Mouse (Mus musculus) intestine, embryonic 15.5 days (tissue): ENCODE data around the gene Sass6. TPM values are rescaled to one million over a fixed set of nuclear protein-coding genes. Genes with fewer than 3 reads are reported as not detected.
A peak's percentile ranks its signal among the peaks of the same experiment; 100 is the strongest.
"Not testable (repeated sequence)": the region's sequence is repeated elsewhere in the genome, so short reads cannot be mapped to it uniquely, and the experiment has no call there.

Experiments
- ATAC-seq: fragments of 200-750 bp; cut with Nextera tagmentation; 2 replicates; pipeline ENCODE4 v1.8.0; 2017; ENCODE audit warnings: moderate TSS enrichment, moderate library complexity
- H3K27ac ChIP-seq: fragments of 300-500 bp; sonication (generic); 2 replicates; pipeline ENCODE4 v1.5.1; 2015; ENCODE audit warnings: mild to moderate bottlenecking, inconsistent platforms
- H3K27me3 ChIP-seq: fragments of 300-500 bp; sonication (generic); replicated peaks from 2 replicates; pipeline ENCODE4 v1.6.1; 2015; ENCODE audit warnings: inconsistent platforms
- H3K36me3 ChIP-seq: fragments of 300-500 bp; sonication (generic); 2 replicates; pipeline ENCODE4 v1.6.1; 2015; ENCODE audit warnings: inconsistent platforms
- H3K4me1 ChIP-seq: fragments of 300-500 bp; sonication (generic); replicated peaks from 2 replicates; pipeline ENCODE4 v1.6.1; 2015; ENCODE audit warnings: inconsistent platforms
- H3K4me2 ChIP-seq: fragments of 300-500 bp; sonication (generic); replicated peaks from 2 replicates; pipeline ENCODE4 v1.6.1; 2015; ENCODE audit warnings: mild to moderate bottlenecking, inconsistent platforms
- H3K4me3 ChIP-seq: fragments of 300-500 bp; sonication (generic); replicated peaks from 2 replicates; pipeline ENCODE4 v1.5.1; 2015; ENCODE audit warnings: inconsistent platforms
- H3K9ac ChIP-seq: fragments of 300-500 bp; sonication (generic); 2 replicates; pipeline ENCODE4 v1.6.1; 2015; ENCODE audit warnings: inconsistent platforms
- H3K9me3 ChIP-seq: fragments of 300-500 bp; sonication (generic); 2 replicates; pipeline ENCODE4 v1.6.1; 2016; ENCODE audit warnings: inconsistent platforms
- WGBS: fragments of 180-500 bp; shearing (Covaris S2); methylation state at CpG from one replicate; pipeline ENCODE4 v1.1.7; 2015; 5-methylcytosine and 5-hydroxymethylcytosine counted together
- polyA plus RNA-seq: library from polyadenylated mRNA; unstranded; fragments of >200 nt; fragmentation: Nextera tagmentation; extraction: Ambion mirVana; gene quantifications from 2 replicates; pipeline ENCODE4 v1.2.1, GENCODE M21; 2015

Gene Sass6
- polyA plus RNA-seq, 1 experiment from 2014 or later: 20.1 TPM

GRCm38 (mm10) chr3:116635799-116636198 is 41.0 kb downstream of the Sass6 start:
- Histone ChIP-seq H3K27ac (no peak overlapping the region), H3K36me3 (peaks cover 18% of the 10 kb centered on the region), H3K9me3 (no peaks in the 10 kb centered on the region), H3K4me2 (no peak overlapping the region), H3K4me3 (no peak overlapping the region), H3K27me3 (no peaks in the 10 kb centered on the region), H3K9ac (no peak overlapping the region), H3K4me1 (no peaks in the 10 kb centered on the region)
- WGBS: 64% methylated on average over 5 of the region's 5 CpGs
- ATAC-seq: no peak

GRCm38 (mm10) chr3:116637693-116638476 is 43.1 kb downstream of the Sass6 start:
- Histone ChIP-seq H3K4me1 (no peaks in the 10 kb centered on the region), H3K9ac (no peak overlapping the region), H3K9me3 (no peaks in the 10 kb centered on the region), H3K27me3 (no peaks in the 10 kb centered on the region), H3K4me2 (no peak overlapping the region), H3K36me3 (peaks cover 28% of the 10 kb centered on the region), H3K27ac (no peak overlapping the region), H3K4me3 (no peak overlapping the region)
- ATAC-seq: peak; percentile 78
- 75% methylated on average over 9 of the region's 9 CpGs for whole genome bisulfite sequencing

GRCm38 (mm10) chr3:116638572-116638971 is 43.8 kb downstream of the Sass6 start:
- Histone ChIP-seq H3K9me3 (no peaks in the 10 kb centered on the region), H3K27ac (no peak overlapping the region), H3K4me1 (no peaks in the 10 kb centered on the region), H3K36me3 (peaks cover 28% of the 10 kb centered on the region), H3K9ac (no peak overlapping the region), H3K4me2 (no peak overlapping the region), H3K4me3 (no peak overlapping the region), H3K27me3 (no peaks in the 10 kb centered on the region)
- no peak for ATAC-seq
- 85% methylated on average over 7 of the region's 7 CpGs for WGBS

- H3K36me3 ChIP-seq: peaks cover 31% of the 10 kb centered on the region
- no peak overlapping the region for H3K4me3 ChIP-seq
- no peak for ATAC-seq
- no peak overlapping the region for H3K9ac ChIP-seq
- 82% methylated on average over 1 of the region's 1 CpGs for WGBS
- H3K27me3 ChIP-seq: no peaks in the 10 kb centered on the region
- no peak overlapping the region for H3K27ac ChIP-seq
- no peaks in the 10 kb centered on the region for H3K9me3 ChIP-seq
- H3K4me2 ChIP-seq: no peak overlapping the region
- H3K4me1 ChIP-seq: no peaks in the 10 kb centered on the region
Observed at GRCm38 (mm10) chr3:116640024-116640423, 45.2 kb downstream of the Sass6 start.

- Histone ChIP-seq H3K4me3 (no peak overlapping the region), H3K9ac (no peak overlapping the region), H3K4me1 (no peaks in the 10 kb centered on the region), H3K27me3 (no peaks in the 10 kb centered on the region), H3K27ac (no peak overlapping the region), H3K36me3 (peaks cover 41% of the 10 kb centered on the region), H3K4me2 (no peak overlapping the region), H3K9me3 (no peaks in the 10 kb centered on the region)
- ATAC-seq: no peak
- WGBS: 89% methylated on average over 6 of the region's 6 CpGs
Observed at GRCm38 (mm10) chr3:116641811-116642371, 47.1 kb downstream of the Sass6 start.

GRCm38 (mm10) chr3:116642373-116642772 is 47.6 kb downstream of the Sass6 start:
- 89% methylated on average over 2 of the region's 2 CpGs for WGBS
- Histone ChIP-seq H3K4me2 (no peak overlapping the region), H3K27ac (no peak overlapping the region), H3K36me3 (peaks cover 42% of the 10 kb centered on the region), H3K9me3 (no peaks in the 10 kb centered on the region), H3K9ac (no peak overlapping the region), H3K4me1 (no peaks in the 10 kb centered on the region), H3K27me3 (no peaks in the 10 kb centered on the region), H3K4me3 (no peak overlapping the region)
- ATAC-seq: no peak

GRCm38 (mm10) chr3:116646387-116646786 is 51.6 kb downstream of the Sass6 start:
- ATAC-seq: no peak
- H3K4me1 ChIP-seq: no peaks in the 10 kb centered on the region
- H3K9ac ChIP-seq: no peak overlapping the region
- H3K9me3 ChIP-seq: no peaks in the 10 kb centered on the region
- no peak overlapping the region for H3K4me3 ChIP-seq
- 89% methylated on average over 1 of the region's 1 CpGs for WGBS
- no peaks in the 10 kb centered on the region for H3K27me3 ChIP-seq
- no peak overlapping the region for H3K27ac ChIP-seq
- H3K4me2 ChIP-seq: no peak overlapping the region
- peaks cover 28% of the 10 kb centered on the region for H3K36me3 ChIP-seq

GRCm38 (mm10) chr3:116648805-116649204 is 54.0 kb downstream of the Sass6 start:
- peaks cover 17% of the 10 kb centered on the region for H3K36me3 ChIP-seq

GRCm38 (mm10) chr3:116650698-116651097 is 55.9 kb downstream of the Sass6 start:
- ATAC-seq: no peak
- Histone ChIP-seq H3K36me3 (peaks cover 9% of the 10 kb centered on the region), H3K9me3 (no peaks in the 10 kb centered on the region), H3K4me3 (no peak overlapping the region), H3K27ac (no peak overlapping the region), H3K27me3 (no peaks in the 10 kb centered on the region), H3K9ac (no peak overlapping the region), H3K4me2 (no peak overlapping the region), H3K4me1 (0 out of 2 replicates have a peak, but pooled peaks cover 3% of the 10 kb centered on the region)
- WGBS: 94% methylated on average over 9 of the region's 9 CpGs

More at GRCm38 (mm10) chr3:116648805-116649204, 54.0 kb downstream of the Sass6 start:
- Histone ChIP-seq H3K9me3 (no peaks in the 10 kb centered on the region), H3K4me3 (no peak overlapping the region), H3K9ac (no peak overlapping the region), H3K4me2 (no peak overlapping the region), H3K4me1 (0 out of 2 replicates have a peak, but pooled peaks cover 2% of the 10 kb centered on the region), H3K27me3 (no peaks in the 10 kb centered on the region), H3K27ac (no peak overlapping the region)
- 90% methylated on average over 7 of the region's 7 CpGs for WGBS
- ATAC-seq: no peak

- no peak for ATAC-seq
Observed at GRCm38 (mm10) chr3:116652033-116652446, 57.3 kb downstream of the Sass6 start.

GRCm38 (mm10) chr3:116653278-116653945 is 58.6 kb downstream of the Sass6 start:
- no peak overlapping the region for H3K27ac ChIP-seq
- 0 out of 2 replicates have a peak, but pooled peaks cover 10% of the 10 kb centered on the region for H3K4me1 ChIP-seq
- no peak overlapping the region for H3K4me3 ChIP-seq
- no peaks in the 10 kb centered on the region for H3K27me3 ChIP-seq
- no peaks in the 10 kb centered on the region for H3K9me3 ChIP-seq
- no peaks in the 10 kb centered on the region for H3K36me3 ChIP-seq
- WGBS: 67% methylated on average over 5 of the region's 5 CpGs
- H3K4me2 ChIP-seq: no peak overlapping the region
- H3K9ac ChIP-seq: no peak overlapping the region
- ATAC-seq: no peak

More at GRCm38 (mm10) chr3:116652033-116652446, 57.3 kb downstream of the Sass6 start:
- no peak overlapping the region for H3K4me2 ChIP-seq
- H3K4me3 ChIP-seq: no peak overlapping the region
- H3K9me3 ChIP-seq: no peaks in the 10 kb centered on the region
- 54% methylated on average over 3 of the region's 3 CpGs for WGBS
- H3K27ac ChIP-seq: no peak overlapping the region
- no peak overlapping the region for H3K9ac ChIP-seq
- H3K36me3 ChIP-seq: no peaks in the 10 kb centered on the region
- H3K4me1 ChIP-seq: 0 out of 2 replicates have a peak, but pooled peaks cover 3% of the 10 kb centered on the region
- H3K27me3 ChIP-seq: no peaks in the 10 kb centered on the region

- H3K4me2 ChIP-seq, H3K27ac ChIP-seq, H3K36me3 ChIP-seq, ATAC-seq, H3K9me3 ChIP-seq, H3K4me3 ChIP-seq, H3K27me3 ChIP-seq, H3K9ac ChIP-seq: not testable (repeated sequence)
- 91% methylated on average over 11 of the region's 11 CpGs for WGBS
- H3K4me1 ChIP-seq: peaks cover 12% of the 10 kb centered on the region; the same call in 1 of the 2 replicates
Observed at GRCm38 (mm10) chr3:116654051-116654450, 59.3 kb downstream of the Sass6 start.
